Mouse (Mus musculus): ENCODE results near the gene Rnf4. TPM values are rescaled to one million over a fixed set of nuclear protein-coding genes. Genes with fewer than 3 reads are reported as not detected.

The Rnf4 gene
- polyA plus RNA-seq, 1 experiment from 2014 or later: 138 TPM

Other genes starting within 250 kb of the Rnf4 start
- gene Poln, start 166.8 kb upstream of the Rnf4 start, polyA plus RNA-seq (2015; fragmentation: Nextera tagmentation; extraction: Ambion mirVana): 0.58 and 0.96 TPM in 2 replicates
- gene Haus3, start 166.8 kb upstream of the Rnf4 start, polyA plus RNA-seq (2015; fragmentation: Nextera tagmentation; extraction: Ambion mirVana): 67.1 and 68.3 TPM in 2 replicates
- gene Mxd4, start 148.6 kb upstream of the Rnf4 start, polyA plus RNA-seq (2015; fragmentation: Nextera tagmentation; extraction: Ambion mirVana): 45.3 and 50.3 TPM in 2 replicates
- 10.0 and 12.7 TPM in 2 replicates for gene Zfyve28, start 47.8 kb upstream of the Rnf4 start, polyA plus RNA-seq (2015; fragmentation: Nextera tagmentation; extraction: Ambion mirVana)
- not detected in 2 replicates for gene Cfap99, start 47.7 kb upstream of the Rnf4 start, polyA plus RNA-seq (2015; fragmentation: Nextera tagmentation; extraction: Ambion mirVana)
- gene Fam193a, start 33.6 kb downstream of the Rnf4 start, polyA plus RNA-seq (2015; fragmentation: Nextera tagmentation; extraction: Ambion mirVana): 7.0 and 10.3 TPM in 2 replicates
- 11.8 and 17.9 TPM in 2 replicates for gene Tnip2, start 177.7 kb downstream of the Rnf4 start, polyA plus RNA-seq (2015; fragmentation: Nextera tagmentation; extraction: Ambion mirVana)
- gene Sh3bp2, start 189.5 kb downstream of the Rnf4 start, polyA plus RNA-seq (2015; fragmentation: Nextera tagmentation; extraction: Ambion mirVana): 10.5 and 16.2 TPM in 2 replicates
- gene Add1, start 237.4 kb downstream of the Rnf4 start, polyA plus RNA-seq (2015; fragmentation: Nextera tagmentation; extraction: Ambion mirVana): 117 TPM in 2 replicates